ENCODE assay signal across 9 mouse cellular contexts in genomic region chr10:128586546-128586945, GRCm38 (mm10). TPM values are rescaled to one million over a fixed set of nuclear protein-coding genes. Genes with fewer than 3 reads are reported as not detected.
DNase-seq lines count a peak whose midpoint lies in the region; ATAC-seq and TF ChIP-seq lines count a peak whose summit lies in the region.
"Had no signal": no experiment of that assay in that cellular context is flagged by ENCODE, and none has a peak within 500 bp of the region (broad histone marks: within the 10 kb centered on the region; RNA-seq: fewer than 3 reads in every experiment).

No protein-coding gene starts in this region.

- TF ChIP-seq CTCF in ES-Bruce4 (IDR thresholded peaks at IDR 0.05; ENCODE audit: low read depth, low read length) = no peak

- no peak for ATAC-seq in kidney, embryonic 15.5 days (replicated peaks; ENCODE audit: low FRiP score)
- peak; percentile 7; the same call in 1 of the 2 replicates for ATAC-seq in embryonic facial prominence, embryonic 12.5 days (ENCODE audit: insufficient number of reproducible peaks, insufficient read depth, low FRiP score, low TSS enrichment)
- no peak for ATAC-seq in limb, embryonic 15.5 days (ENCODE audit: insufficient number of reproducible peaks, low FRiP score, low TSS enrichment, low read depth)

- WGBS in kidney, embryonic 15.5 days = 13% methylated on average over 1 of the region's 1 CpGs
- WGBS in embryonic facial prominence, embryonic 12.5 days = 0% methylated on average over 1 of the region's 1 CpGs
- 21% methylated on average over 1 of the region's 1 CpGs for WGBS in limb, embryonic 15.5 days

- peak; percentile 66; the same call in 1 of the 2 replicates for TF ChIP-seq EP300 in ES-Bruce4 (IDR thresholded peaks at IDR 0.05; ENCODE audit: insufficient read depth, low read depth, low read length)

- H3K27me3 ChIP-seq in kidney, embryonic 15.5 days = peaks cover 54% of the 10 kb centered on the region
- no peaks in the 10 kb centered on the region for H3K27me3 ChIP-seq in ES-Bruce4 (ENCODE audit: control insufficient read depth, insufficient read depth, low read length, poor library complexity, severe bottlenecking)
- H3K27me3 ChIP-seq in embryonic facial prominence, embryonic 12.5 days = peaks cover 46% of the 10 kb centered on the region
- peaks cover 51% of the 10 kb centered on the region for H3K27me3 ChIP-seq in limb, embryonic 15.5 days

- peaks cover 62% of the 10 kb centered on the region for H3K4me1 ChIP-seq in kidney, embryonic 15.5 days
- peaks cover 6% of the 10 kb centered on the region for H3K4me1 ChIP-seq in ES-Bruce4 (ENCODE audit: control insufficient read depth, insufficient read depth, low read length)
- H3K4me1 ChIP-seq in embryonic facial prominence, embryonic 12.5 days = peaks cover 12% of the 10 kb centered on the region
- H3K4me1 ChIP-seq in limb, embryonic 15.5 days = peaks cover 41% of the 10 kb centered on the region

- H3K36me3 ChIP-seq in kidney, embryonic 15.5 days = no peaks in the 10 kb centered on the region
- peaks cover 5% of the 10 kb centered on the region; the same call in 1 of the 2 replicates for H3K36me3 ChIP-seq in ES-Bruce4 (ENCODE audit: control insufficient read depth, insufficient read depth, low read length, poor library complexity, severe bottlenecking)
- peaks cover under 1% of the 10 kb centered on the region; the same call in 1 of the 2 replicates for H3K36me3 ChIP-seq in embryonic facial prominence, embryonic 12.5 days
- H3K36me3 ChIP-seq in limb, embryonic 15.5 days = no peaks in the 10 kb centered on the region

- H3K27ac ChIP-seq in kidney, embryonic 15.5 days = no peak overlapping the region; the same call in 1 of the 2 replicates
- H3K27ac ChIP-seq in ES-Bruce4 (ENCODE audit: insufficient read depth, low read length) = peak overlapping the region; percentile 82
- H3K27ac ChIP-seq in embryonic facial prominence, embryonic 12.5 days = peak overlapping the region; percentile 32; the same call in 1 of the 2 replicates
- H3K27ac ChIP-seq in limb, embryonic 15.5 days = 0 out of 2 replicates have a peak overlapping the region, but pooled peaks have one; percentile 3

- H3K9ac ChIP-seq in kidney, embryonic 15.5 days = no peak overlapping the region
- H3K9ac ChIP-seq in ES-Bruce4 (ENCODE audit: low read depth, poor library complexity, severe bottlenecking) = peak overlapping the region; percentile 12
- 0 out of 2 replicates have a peak overlapping the region, but pooled peaks have one; percentile 11 for H3K9ac ChIP-seq in embryonic facial prominence, embryonic 12.5 days
- H3K9ac ChIP-seq in limb, embryonic 15.5 days = no peak overlapping the region

- H3K4me3 ChIP-seq in kidney, embryonic 15.5 days (replicated peaks) = no peak overlapping the region
- no peak overlapping the region for H3K4me3 ChIP-seq in ES-Bruce4 (ENCODE audit: low read depth, low read length)
- no peak overlapping the region for H3K4me3 ChIP-seq in embryonic facial prominence, embryonic 12.5 days
- peak overlapping the region; percentile 10; the same call in 1 of the 2 replicates for H3K4me3 ChIP-seq in limb, embryonic 15.5 days

- H3K9me3 ChIP-seq in kidney, embryonic 15.5 days (replicated peaks) = no peaks in the 10 kb centered on the region
- no peaks in the 10 kb centered on the region for H3K9me3 ChIP-seq in ES-Bruce4 (replicated peaks; ENCODE audit: control insufficient read depth, insufficient read depth, low read length, poor library complexity, severe bottlenecking)
- no peaks in the 10 kb centered on the region for H3K9me3 ChIP-seq in embryonic facial prominence, embryonic 12.5 days
- no peaks in the 10 kb centered on the region for H3K9me3 ChIP-seq in limb, embryonic 15.5 days

- no peak for DNase-seq in kidney, postnatal 25 days
- no peak for DNase-seq in cerebellum, postnatal 14 days
- no peak for DNase-seq in spleen, adult 12 weeks (ENCODE audit: low spot score)
- no peak for DNase-seq in right cerebral cortex, postnatal 36 days (ENCODE audit: low spot score in 2 of 2)
- DNase-seq: heart, postnatal 14 days had no signal

- H3K4me2 ChIP-seq in kidney, embryonic 15.5 days = 0 out of 2 replicates have a peak overlapping the region, but pooled peaks have one; percentile 99
- peak overlapping the region; percentile 95 for H3K4me2 ChIP-seq in embryonic facial prominence, embryonic 12.5 days (replicated peaks)
- H3K4me2 ChIP-seq in limb, embryonic 15.5 days = no peak overlapping the region

- no peak for TF ChIP-seq POLR2A in ES-Bruce4 (IDR thresholded peaks at IDR 0.05; ENCODE audit: insufficient read depth, low read length)

RNA-seq across cellular contexts. Expression of gene Erbb3, which starts 2.9 kb away (rescaled TPM):
- polyA plus RNA-seq in kidney, embryonic 15.5 days (2015; fragmentation: Nextera tagmentation; extraction: Ambion mirVana) = 9.7 and 10.7 TPM in 2 replicates
- 39.4 and 41.7 TPM in 2 replicates for polyA plus RNA-seq in ES-Bruce4 (2011; ENCODE audit: insufficient read depth, insufficient read length, low read depth, missing spikeins)
- 20.9 TPM in 2 replicates for polyA plus RNA-seq in embryonic facial prominence, embryonic 12.5 days (2016; fragmentation: Nextera tagmentation; extraction: Ambion mirVana)
- polyA plus RNA-seq in limb, embryonic 15.5 days (2015; fragmentation: Nextera tagmentation; extraction: Ambion mirVana) = 20.4 and 20.8 TPM in 2 replicates

RNA-seq across cellular contexts. Expression of gene Pa2g4, which starts 20.8 kb away (rescaled TPM):
- 205 and 207 TPM in 2 replicates for polyA plus RNA-seq in kidney, embryonic 15.5 days (2015; fragmentation: Nextera tagmentation; extraction: Ambion mirVana)
- 366 and 396 TPM in 2 replicates for polyA plus RNA-seq in ES-Bruce4 (2011; ENCODE audit: insufficient read depth, insufficient read length, low read depth, missing spikeins)
- polyA plus RNA-seq in embryonic facial prominence, embryonic 12.5 days (2016; fragmentation: Nextera tagmentation; extraction: Ambion mirVana) = 189 and 192 TPM in 2 replicates
- 194 and 209 TPM in 2 replicates for polyA plus RNA-seq in limb, embryonic 15.5 days (2015; fragmentation: Nextera tagmentation; extraction: Ambion mirVana)

RNA-seq across cellular contexts. Expression of gene Rpl41, which starts 37.4 kb away (rescaled TPM):
- polyA plus RNA-seq in kidney, embryonic 15.5 days (2015; fragmentation: Nextera tagmentation; extraction: Ambion mirVana) = 4,214 and 4,446 TPM in 2 replicates
- polyA plus RNA-seq in ES-Bruce4 (2011; ENCODE audit: insufficient read depth, insufficient read length, low read depth, missing spikeins) = 3,771 and 3,978 TPM in 2 replicates
- polyA plus RNA-seq in embryonic facial prominence, embryonic 12.5 days (2016; fragmentation: Nextera tagmentation; extraction: Ambion mirVana) = 3,271 and 3,412 TPM in 2 replicates
- polyA plus RNA-seq in limb, embryonic 15.5 days (2015; fragmentation: Nextera tagmentation; extraction: Ambion mirVana) = 3,349 and 4,229 TPM in 2 replicates

RNA-seq across cellular contexts. Expression of gene Zc3h10, which starts 39.0 kb away (rescaled TPM):
- 16.2 and 17.7 TPM in 2 replicates for polyA plus RNA-seq in kidney, embryonic 15.5 days (2015; fragmentation: Nextera tagmentation; extraction: Ambion mirVana)
- 22.4 and 24.6 TPM in 2 replicates for polyA plus RNA-seq in ES-Bruce4 (2011; ENCODE audit: insufficient read depth, insufficient read length, low read depth, missing spikeins)
- polyA plus RNA-seq in embryonic facial prominence, embryonic 12.5 days (2016; fragmentation: Nextera tagmentation; extraction: Ambion mirVana) = 18.8 and 19.4 TPM in 2 replicates
- polyA plus RNA-seq in limb, embryonic 15.5 days (2015; fragmentation: Nextera tagmentation; extraction: Ambion mirVana) = 13.2 and 15.4 TPM in 2 replicates

RNA-seq across cellular contexts. Expression of gene Rps26, which starts 40.0 kb away (rescaled TPM):
- 752 and 867 TPM in 2 replicates for polyA plus RNA-seq in kidney, embryonic 15.5 days (2015; fragmentation: Nextera tagmentation; extraction: Ambion mirVana)
- polyA plus RNA-seq in ES-Bruce4 (2011; ENCODE audit: insufficient read depth, insufficient read length, low read depth, missing spikeins) = 1,832 and 1,959 TPM in 2 replicates
- 668 and 696 TPM in 2 replicates for polyA plus RNA-seq in embryonic facial prominence, embryonic 12.5 days (2016; fragmentation: Nextera tagmentation; extraction: Ambion mirVana)
- 584 and 840 TPM in 2 replicates for polyA plus RNA-seq in limb, embryonic 15.5 days (2015; fragmentation: Nextera tagmentation; extraction: Ambion mirVana)

Comparison
In these comparisons a context has a peak if more than half of its experiments do, and no peak if none do; other contexts are left out.
1. H3K9ac ChIP-seq: peak in ES-Bruce4 (single experiment) and embryonic facial prominence, embryonic 12.5 days (single experiment); none in kidney, embryonic 15.5 days (single experiment) and limb, embryonic 15.5 days (single experiment).